Mouse (Mus musculus) testis, adult 2 months (tissue): ENCODE results near the gene Fuca1. TPM values are rescaled to one million over a fixed set of nuclear protein-coding genes. Genes with fewer than 3 reads are reported as not detected.
A peak's percentile ranks its signal among the peaks of the same experiment; 100 is the strongest.
"Not testable (repeated sequence)": the region's sequence is repeated elsewhere in the genome, so short reads cannot be mapped to it uniquely, and the experiment has no call there.

Experiments used
- H3K27ac ChIP-seq: fragments of 200-500 bp; 2 replicates; pipeline ENCODE4 v1.5.1; 2012; ENCODE audit warnings: low read depth, low read length; ENCODE audit not compliant: control insufficient read depth, insufficient read depth
- H3K27me3 ChIP-seq: fragments of 200-500 bp; 2 replicates; pipeline ENCODE4 v1.6.1; 2012; ENCODE audit warnings: mild to moderate bottlenecking, low read length, moderate library complexity; ENCODE audit not compliant: control insufficient read depth, insufficient read depth
- H3K36me3 ChIP-seq: fragments of 200-500 bp; 2 replicates; pipeline ENCODE4 v1.6.1; 2012; ENCODE audit warnings: mild to moderate bottlenecking, low read length; ENCODE audit not compliant: control insufficient read depth, insufficient read depth
- H3K4me1 ChIP-seq: fragments of 200-500 bp; 2 replicates; pipeline ENCODE4 v1.6.1; 2012; ENCODE audit warnings: low read length; ENCODE audit not compliant: control insufficient read depth, insufficient read depth
- H3K4me3 ChIP-seq: fragments of 200-500 bp; 2 replicates; pipeline ENCODE4 v1.5.1; 2012; ENCODE audit warnings: low read depth, mild to moderate bottlenecking, low read length, moderate library complexity, mixed read lengths; ENCODE audit not compliant: control insufficient read depth
- CTCF ChIP-seq: fragments of 200-500 bp; IDR thresholded peaks from 2 replicates; pipeline ENCODE4 v1.5.1; 2012; ENCODE audit warnings: low read depth, mild to moderate bottlenecking, inconsistent platforms, low read length, moderate library complexity; ENCODE audit not compliant: control insufficient read depth, insufficient read depth, insufficient replicate concordance
- POLR2A ChIP-seq: fragments of 200-500 bp; IDR thresholded peaks from 2 replicates; pipeline ENCODE4 v1.6.1; 2012; ENCODE audit warnings: low read depth, mild to moderate bottlenecking, inconsistent platforms, low read length, moderate library complexity; ENCODE audit not compliant: control insufficient read depth
- polyA plus RNA-seq: library from polyadenylated mRNA; depleted of rRNA; stranded (reverse); fragments of >200 nt; gene quantifications from 2 replicates; pipeline ENCODE4 v1.2.3, GENCODE M21; 2012

Gene Fuca1
- polyA plus RNA-seq, 1 experiment, result 84.0 TPM

DNA sequence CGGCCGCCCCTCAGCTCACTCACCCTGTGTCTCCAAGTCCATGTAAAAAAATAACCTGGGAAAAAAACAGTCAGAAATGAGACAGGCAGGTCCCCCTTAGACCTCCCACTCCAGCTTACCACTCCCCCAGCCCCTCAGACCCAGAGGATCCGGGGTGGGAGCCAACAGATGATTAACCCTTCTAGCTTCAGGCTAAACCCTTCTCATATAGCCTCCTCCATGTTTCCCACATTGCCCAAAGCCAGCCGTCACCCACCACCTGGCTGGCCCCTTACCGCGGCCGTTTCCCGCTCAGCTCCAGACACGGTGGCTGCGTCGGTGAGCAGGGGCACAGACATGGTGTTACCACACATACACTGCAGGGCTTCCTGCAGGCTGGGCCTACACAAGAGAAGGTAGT is 50.0 kb downstream of the Fuca1 start:
- Histone ChIP-seq H3K27me3 (no peaks in the 10 kb centered on the region), H3K4me1 (peaks cover 7% of the 10 kb centered on the region), H3K27ac (no peak overlapping the region), H3K36me3 (no peaks in the 10 kb centered on the region), H3K4me3 (no peak overlapping the region)
- TF ChIP-seq CTCF, result no peak
- no peak for TF ChIP-seq POLR2A

DNA sequence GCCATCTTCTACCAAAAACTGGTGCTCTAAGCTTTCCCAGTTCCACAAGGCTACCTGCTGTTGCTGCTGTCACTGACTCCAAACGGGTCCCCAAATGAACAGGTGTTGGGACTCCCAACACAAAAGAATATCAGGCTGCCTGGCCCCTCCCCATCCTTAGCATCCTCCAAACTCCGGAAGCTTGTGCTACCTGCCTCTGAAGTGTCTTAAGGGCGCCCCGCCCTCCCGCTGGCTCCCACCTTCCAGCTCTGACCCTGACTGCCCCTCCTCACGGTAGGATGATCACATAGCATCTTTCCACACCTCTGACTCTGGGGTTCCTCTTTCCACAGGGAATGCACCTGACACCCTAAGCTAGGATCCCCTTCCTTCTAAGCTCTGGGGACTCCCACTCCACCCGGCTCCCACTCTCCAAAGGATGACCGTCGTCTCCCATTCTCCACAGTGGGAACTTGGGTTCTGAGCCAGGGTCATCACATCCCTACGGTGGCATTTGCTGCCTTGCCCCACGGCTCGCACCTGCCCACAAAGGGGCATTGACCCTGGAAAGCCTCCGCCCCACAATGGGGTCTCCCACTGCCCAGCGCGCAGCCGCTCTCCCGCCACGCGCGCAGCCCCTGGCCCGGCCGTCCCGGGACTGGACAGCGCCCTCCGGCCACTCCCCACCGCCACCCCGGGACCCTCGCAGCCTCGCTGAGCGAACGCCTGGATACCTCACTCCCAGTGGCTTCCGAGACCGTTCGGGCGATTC is 51.4 kb downstream of the Fuca1 start:
- H3K4me1 ChIP-seq, result peaks cover 7% of the 10 kb centered on the region
- TF ChIP-seq CTCF, result no peak
- TF ChIP-seq POLR2A, result no peak
- no peak overlapping the region for H3K27ac ChIP-seq
- H3K36me3 ChIP-seq, result peaks cover 3% of the 10 kb centered on the region; the same call in 1 of the 2 replicates
- H3K27me3 ChIP-seq, result no peaks in the 10 kb centered on the region
- H3K4me3 ChIP-seq, result peak overlapping the region; percentile 90

DNA sequence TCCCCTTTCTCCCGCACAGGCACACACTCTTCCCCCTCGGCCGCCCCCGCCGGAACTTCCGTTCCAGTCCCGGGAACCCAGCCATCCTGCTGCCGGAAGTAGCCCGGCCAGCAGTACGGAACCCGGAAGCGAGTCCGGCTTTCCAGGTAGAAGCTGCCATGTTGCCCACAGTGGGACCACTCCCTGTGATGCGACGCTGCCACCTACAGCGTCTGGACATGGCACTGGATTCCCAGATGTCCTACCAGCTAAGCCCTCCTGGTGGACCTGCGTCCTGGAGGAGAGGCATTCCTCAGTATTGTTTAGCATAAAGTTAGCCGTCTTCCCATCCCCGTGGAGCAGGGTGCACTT is 52.0 kb downstream of the Fuca1 start, which contains the start of gene Lypla2:
Lypla2 (minus strand) TSS at position 71 of the 351 bp plus-strand sequence.
- Histone ChIP-seq H3K4me1 (peaks cover 7% of the 10 kb centered on the region), H3K36me3 (peaks cover 3% of the 10 kb centered on the region; the same call in 1 of the 2 replicates), H3K27ac (no peak within 1 kb of the TSS), H3K4me3 (peak within 1 kb of the TSS; percentile 90), H3K27me3 (no peaks in the 10 kb centered on the region)
- TF ChIP-seq POLR2A (peak; percentile 66), CTCF (no peak)

DNA sequence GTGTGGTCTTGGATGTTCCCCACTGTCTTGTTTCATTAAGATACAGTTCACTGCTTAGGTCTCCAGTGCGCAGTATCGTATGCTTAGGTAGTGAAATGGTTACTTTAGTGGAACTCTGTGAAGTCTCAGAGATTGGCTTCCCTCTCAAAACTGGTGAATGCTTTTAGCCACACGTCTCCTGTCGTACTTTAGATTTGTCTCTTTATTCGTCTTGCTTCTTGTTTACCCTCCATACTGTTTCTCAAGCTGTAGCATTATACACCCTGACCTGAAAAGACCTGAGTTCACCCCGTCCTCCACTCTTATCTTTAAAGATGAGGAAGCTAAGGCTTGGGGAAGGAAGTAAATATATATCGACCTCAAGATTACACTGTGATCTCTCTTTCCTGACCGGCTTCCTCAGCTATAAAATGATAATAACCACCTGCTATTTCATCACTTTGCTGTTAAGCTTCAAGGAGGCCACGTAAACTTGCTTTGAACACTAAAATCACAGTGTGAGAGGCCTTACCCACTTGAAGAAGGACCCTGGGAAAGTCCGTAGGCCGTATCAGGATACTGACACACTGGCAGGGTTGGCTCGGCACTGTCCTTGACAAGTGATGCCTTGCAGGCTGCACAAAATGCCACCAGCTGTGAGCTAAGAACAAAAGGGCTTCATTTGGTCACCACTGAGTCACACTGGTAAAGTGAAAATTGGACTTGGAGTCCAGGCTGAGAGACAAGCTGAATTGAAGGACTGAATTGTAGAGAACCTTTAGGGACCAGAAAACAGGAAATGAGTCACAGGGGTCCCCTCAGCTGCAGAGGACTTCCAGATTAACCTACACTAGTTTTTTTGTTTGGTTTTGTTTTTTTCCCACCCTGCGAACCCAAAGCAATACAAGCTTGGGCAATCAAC is 52.6 kb downstream of the Fuca1 start:
- Histone ChIP-seq H3K36me3 (peaks cover 3% of the 10 kb centered on the region; the same call in 1 of the 2 replicates), H3K27ac (no peak overlapping the region), H3K27me3 (no peaks in the 10 kb centered on the region), H3K4me1 (peaks cover 7% of the 10 kb centered on the region), H3K4me3 (peak overlapping the region; percentile 90)
- TF ChIP-seq CTCF (no peak), POLR2A (no peak)

DNA sequence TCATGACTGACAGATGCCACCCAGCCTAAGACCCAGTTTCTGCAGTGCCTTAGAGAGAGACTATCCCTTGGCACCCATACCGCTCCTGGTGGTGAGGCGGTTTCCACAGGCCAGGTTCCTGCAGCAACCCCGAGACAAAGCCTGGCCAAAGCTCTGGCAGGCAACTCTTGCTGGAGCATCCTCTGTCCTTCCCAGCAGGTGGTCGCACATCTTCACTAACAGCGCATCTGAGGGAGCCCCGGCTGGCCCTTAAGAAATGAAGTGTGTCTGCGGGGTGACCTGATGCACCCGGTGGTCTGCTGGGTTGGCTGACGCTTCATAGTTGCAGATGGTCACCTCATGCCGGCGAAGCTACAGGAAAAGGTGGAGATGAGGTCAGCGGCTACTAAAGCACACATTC is 55.6 kb downstream of the Fuca1 start:
- H3K36me3 ChIP-seq, result peaks cover 3% of the 10 kb centered on the region; the same call in 1 of the 2 replicates
- no peak for TF ChIP-seq POLR2A
- no peak for TF ChIP-seq CTCF

DNA sequence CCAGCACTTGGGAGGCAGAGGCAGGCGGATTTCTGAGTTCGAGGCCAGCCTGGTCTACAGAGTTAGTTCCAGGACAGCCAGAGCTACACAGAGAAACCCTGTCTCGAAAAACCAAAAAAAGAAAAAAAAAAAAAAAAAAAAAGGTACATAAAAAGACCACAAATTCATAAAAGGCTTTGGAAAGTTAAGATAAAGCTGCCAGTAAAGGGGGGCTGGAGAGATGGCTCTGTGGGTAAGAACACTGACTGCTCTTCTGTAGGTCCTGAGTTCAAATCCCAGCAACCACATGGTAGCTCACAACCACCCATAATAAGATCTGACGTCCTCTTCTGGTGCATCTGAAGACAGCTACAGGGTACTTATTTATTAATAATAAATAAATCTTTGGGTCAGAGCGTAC is 59.7 kb downstream of the Fuca1 start:
- not testable (repeated sequence) for H3K4me3 ChIP-seq, H3K36me3 ChIP-seq, H3K27ac ChIP-seq, H3K4me1 ChIP-seq, H3K27me3 ChIP-seq

More for the DNA sequence above, 55.6 kb downstream of the Fuca1 start:
- Histone ChIP-seq H3K4me1 (peaks cover 7% of the 10 kb centered on the region), H3K4me3 (no peak overlapping the region), H3K27me3 (no peaks in the 10 kb centered on the region), H3K27ac (no peak overlapping the region)

DNA sequence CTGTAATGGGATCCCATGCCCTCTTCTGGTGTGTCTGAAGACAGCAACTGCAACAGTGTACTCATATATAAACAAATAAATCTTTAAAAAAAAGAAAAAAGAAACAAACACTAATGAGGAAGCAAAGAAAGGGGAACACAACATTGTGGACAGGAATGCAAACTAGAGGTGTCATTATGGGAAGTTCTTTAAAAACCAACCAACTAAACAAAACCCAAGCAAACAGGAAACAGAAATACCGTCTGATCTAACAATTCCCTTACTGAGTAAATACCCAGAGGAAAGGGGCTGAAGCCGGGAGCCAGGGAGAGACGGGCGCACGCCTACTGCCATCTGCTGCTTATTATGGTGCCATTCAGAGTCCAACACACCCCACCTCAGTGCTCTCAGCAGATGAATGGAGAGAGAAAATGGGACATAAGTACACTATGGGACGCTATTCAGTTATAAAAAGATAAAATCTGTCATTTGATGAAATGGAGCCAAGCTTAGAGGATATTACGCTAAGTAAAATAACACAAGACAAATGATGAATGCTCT is 61.1 kb downstream of the Fuca1 start:
- Histone ChIP-seq H3K27ac (no peak overlapping the region), H3K27me3 (no peaks in the 10 kb centered on the region), H3K36me3 (peaks cover 3% of the 10 kb centered on the region; the same call in 1 of the 2 replicates)

More for the DNA sequence above, 61.1 kb downstream of the Fuca1 start:
- TF ChIP-seq CTCF, result no peak
- no peak for TF ChIP-seq POLR2A
- H3K4me1 ChIP-seq, result peaks cover 6% of the 10 kb centered on the region
- no peak overlapping the region for H3K4me3 ChIP-seq
